Mouse (Mus musculus) R1 (cell line): ENCODE measurements at regions not wholly inside any gene's neighbourhood (a gene's known extent, or its start where the extent isn't known, plus 50 kb on each side); places are given as distances from the start of the nearest gene placed in this dataset.

Experiments used
- DNase-seq: peaks from one replicate; pipeline ENCODE4 v3.0.0-alpha.2; 2018; ENCODE audit warnings: low read depth, low spot score

DNA sequence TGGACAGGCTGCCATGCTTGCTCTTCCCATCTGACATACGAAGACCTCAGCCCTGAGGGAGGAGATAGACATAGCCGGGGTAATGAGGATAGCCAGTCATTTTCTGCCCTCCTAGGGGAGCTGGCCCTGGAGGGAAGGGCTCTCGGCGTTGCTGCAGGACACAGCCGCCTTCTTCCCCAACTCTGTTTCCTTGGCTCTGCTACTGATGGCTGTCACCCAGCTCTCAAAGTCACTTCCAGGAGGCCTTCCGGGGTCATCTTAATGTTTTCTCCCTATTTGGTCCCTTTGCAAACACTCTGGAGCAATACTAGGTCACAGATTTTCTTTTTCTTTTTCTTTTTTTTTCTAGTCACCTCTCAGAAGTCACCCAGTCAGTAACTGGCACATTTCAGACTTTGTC is 65.9 kb upstream of the Id2 start:
- no peak for DNase-seq

DNA sequence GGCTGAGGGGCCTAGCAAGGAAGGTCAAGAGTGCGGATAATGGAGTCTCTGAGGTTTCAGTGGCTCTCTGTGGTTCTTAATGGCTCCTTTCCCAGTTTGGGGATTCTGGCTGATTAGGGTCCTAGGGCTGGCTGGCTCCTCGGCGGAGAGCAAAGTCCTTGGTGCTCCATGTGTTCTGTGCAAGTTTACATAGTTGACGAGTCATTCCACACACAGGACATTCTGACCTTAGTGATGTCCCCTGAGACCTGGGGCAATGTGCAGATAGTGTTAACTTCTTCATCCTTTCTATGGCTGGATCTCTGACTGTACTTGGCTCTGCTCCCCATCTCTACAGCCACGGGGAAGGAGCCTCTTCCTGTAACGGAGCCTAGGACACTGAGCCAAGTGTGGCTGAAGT is 65.0 kb upstream of the Id2 start:
- DNase-seq, result no peak

DNA sequence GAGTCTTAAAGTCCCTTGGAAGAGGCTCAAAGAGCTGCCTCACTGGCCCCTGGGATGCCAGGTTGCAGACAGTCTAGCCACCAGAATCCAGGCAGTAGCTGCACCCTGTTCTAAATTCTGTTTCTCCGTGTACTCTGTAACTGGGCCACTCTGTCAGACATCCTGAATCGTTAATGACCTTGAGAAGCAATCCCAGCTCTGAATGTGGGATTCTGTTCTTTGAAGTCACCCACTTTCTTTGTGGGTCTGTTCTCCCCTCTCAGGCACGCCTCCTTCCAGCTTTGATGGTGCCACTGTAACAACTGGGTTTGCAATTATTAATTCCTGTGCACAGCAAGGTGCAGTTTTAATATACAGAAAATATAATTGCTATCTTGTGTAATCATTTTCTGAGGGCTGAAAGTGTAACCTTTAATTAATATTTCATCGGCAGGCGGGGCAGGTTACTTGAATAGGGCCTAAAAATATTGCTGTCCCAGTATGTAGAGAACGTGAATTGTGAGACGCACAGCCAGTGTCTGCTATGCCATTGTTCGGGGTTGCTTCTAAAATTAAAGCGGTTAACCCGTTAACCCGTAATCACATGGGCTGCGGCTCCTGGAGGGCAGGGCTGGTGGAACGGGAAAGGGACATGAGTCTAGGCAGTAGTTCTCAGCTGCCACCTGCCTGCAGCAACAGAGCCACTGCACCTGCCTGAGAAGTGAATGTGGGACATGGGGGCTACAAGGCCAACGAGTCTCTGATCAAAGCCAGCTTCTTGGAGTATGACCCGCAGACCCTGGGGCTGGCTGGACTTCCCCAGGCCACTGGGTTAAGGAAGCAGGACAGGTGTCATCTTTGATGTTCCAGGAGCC is 64.3 kb upstream of the Id2 start:
- DNase-seq, result no peak

DNA sequence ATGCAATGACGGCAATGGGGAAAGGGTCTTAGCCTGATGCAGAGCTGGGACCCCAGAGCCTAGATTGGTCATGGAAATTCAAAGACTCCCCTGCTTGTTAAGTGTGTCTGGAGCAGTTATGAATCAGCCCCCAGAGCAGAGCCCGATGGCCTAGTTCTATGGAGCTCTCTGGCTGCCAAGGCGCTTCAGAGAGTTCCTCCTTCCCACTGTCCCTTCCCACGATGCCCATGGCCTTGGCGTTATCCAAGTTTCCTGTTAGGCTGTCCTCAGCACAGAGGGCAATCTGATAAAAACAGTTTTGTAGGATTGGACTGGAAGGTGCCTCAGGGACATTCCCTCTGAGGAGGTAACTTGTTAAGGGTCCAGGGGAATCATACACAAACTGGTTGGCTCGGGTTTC is 62.2 kb upstream of the Id2 start:
- DNase-seq, result no peak

DNA sequence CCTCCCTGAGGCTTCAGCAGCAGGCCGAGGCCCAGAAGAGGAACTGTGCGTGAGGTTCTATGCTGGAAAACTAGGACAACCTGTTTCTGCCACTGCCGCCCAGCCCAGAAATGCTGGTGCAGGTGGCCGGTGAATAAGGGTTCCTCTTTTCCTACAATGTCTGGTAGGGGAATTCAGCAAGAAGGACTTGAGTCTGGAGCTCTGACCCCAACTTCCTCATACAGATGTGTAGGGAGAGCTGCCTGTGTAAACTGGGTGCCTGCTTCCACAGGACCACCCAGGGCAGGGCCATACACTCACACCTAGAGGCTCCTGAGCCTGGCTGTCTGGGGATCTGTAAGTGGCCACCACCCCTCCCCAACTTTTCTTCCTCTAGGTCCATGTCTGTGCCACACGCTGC is 60.3 kb upstream of the Id2 start:
- no peak for DNase-seq

DNA sequence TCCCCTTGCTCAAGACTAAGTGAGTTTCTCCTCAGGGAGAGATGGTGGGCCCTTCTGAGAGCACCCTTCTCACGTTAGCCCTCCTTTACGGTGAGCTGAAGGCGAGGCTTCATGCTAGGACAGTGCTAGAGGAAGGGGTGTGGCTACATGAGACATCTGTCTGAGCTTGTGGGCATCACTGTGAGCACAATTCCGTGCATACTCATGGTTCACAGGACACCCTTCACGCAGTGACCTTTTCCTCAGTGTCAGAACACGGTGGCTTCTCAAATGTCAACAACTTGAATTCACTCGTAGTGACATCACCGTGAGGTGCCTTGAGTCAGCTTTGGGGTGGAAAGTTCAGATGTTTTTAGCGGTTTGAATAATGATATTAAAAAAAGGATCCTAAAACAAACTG is 58.5 kb upstream of the Id2 start:
- no peak for DNase-seq

DNA sequence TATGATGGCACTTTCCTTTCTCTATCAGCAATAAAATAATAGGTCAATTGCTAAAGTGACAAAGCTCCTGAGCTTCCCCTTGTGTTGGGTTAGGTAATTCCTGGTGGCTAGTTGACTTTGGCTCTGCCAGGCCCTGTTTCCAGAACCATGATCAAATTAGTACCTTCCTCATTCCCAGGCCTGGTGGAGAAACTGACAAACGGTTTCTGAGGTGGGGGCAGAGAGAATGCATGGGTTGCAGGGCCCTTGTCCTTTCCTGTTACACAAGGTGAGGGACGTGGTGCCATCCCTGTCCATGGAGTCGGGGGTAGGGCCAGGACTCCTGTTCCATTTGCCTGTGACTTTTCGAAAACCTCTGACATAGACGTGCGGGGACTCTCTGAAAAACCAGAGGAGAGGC is 51.2 kb upstream of the Id2 start:
- DNase-seq, result no peak
